Mouse (Mus musculus): ENCODE data around the gene Myl3. TPM values are rescaled to one million over a fixed set of nuclear protein-coding genes. Genes with fewer than 3 reads are reported as not detected.

Gene Myl3
- polyA plus RNA-seq, 1 experiment from 2014 or later: 3,771 TPM

DNA sequence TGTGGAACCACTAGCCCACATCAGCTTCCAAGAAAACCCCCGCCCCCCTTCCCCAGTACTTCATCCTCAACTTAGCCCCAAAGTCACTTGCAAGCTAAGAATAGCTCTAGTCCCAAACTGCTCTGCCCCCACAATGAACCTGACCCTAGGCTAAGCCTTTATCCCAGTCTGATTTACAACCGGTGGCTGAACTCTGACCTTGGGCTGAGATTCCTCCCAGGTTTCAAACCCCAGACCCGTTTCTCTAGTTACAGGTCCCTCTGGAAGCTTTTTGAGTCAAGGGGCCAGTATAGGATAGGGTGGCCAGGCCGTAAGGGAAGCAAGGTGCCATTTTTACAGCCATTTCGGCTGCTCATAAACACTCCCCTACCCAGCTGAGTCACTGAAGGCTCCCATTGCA is 4.6 kb downstream of the Myl3 start:
- Histone ChIP-seq H3K9ac (0 out of 2 replicates have a peak overlapping the region, but pooled peaks have one; percentile 5), H3K4me3 (no peak overlapping the region), H3K27ac (replicated peaks) (no peak overlapping the region), H3K4me1 (peaks cover 69% of the 10 kb centered on the region), H3K9me3 (no peaks in the 10 kb centered on the region), H3K4me2 (no peak overlapping the region), H3K27me3 (replicated peaks) (peaks cover 29% of the 10 kb centered on the region), H3K36me3 (no peaks in the 10 kb centered on the region)
- WGBS: 59% methylated on average over 5 of the region's 5 CpGs
- no peak for ATAC-seq (ENCODE audit: extremely low read depth, insufficient number of reproducible peaks, low FRiP score, low TSS enrichment)

- H3K4me2 ChIP-seq: no peak within 1 kb of the TSS
- ATAC-seq (ENCODE audit: extremely low read depth, insufficient number of reproducible peaks, low FRiP score, low TSS enrichment): no peak
- 66% methylated on average over 7 of the region's 7 CpGs for WGBS
These were observed 5.3 kb downstream of the Myl3 start, which contains the start of gene Pth1r for GRCm38 (mm10) chr9:110746961-110747360. Gene Pth1r, minus strand, starts transcription at chr9:110747145.

DNA sequence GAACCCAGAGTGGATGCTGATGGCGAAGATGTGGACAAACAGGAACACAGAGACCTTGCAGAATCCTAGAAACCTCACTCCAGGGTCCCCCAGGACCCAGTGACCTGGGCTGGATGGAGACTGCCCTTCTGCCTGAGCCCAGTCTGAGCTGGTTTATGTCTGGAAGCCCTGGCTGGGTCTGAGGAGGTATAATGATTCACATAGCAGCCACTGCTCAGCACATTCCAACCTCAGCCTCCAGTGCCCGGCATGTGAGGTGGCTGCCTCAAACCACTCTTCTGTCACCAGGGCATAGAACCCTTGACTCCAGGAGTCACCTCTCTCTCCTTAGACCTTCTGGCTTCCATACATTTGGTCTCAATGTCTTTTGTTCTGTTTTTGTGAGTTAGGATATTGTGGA is 6.8 kb downstream of the Myl3 start:
- H3K4me2 ChIP-seq: no peak overlapping the region
- peaks cover 25% of the 10 kb centered on the region for H3K27me3 ChIP-seq (replicated peaks)
- WGBS: 52% methylated on average over 2 of the region's 2 CpGs
- H3K4me3 ChIP-seq: no peak overlapping the region
- no peaks in the 10 kb centered on the region for H3K9me3 ChIP-seq
- H3K9ac ChIP-seq: no peak overlapping the region
- H3K27ac ChIP-seq (replicated peaks): no peak overlapping the region
- no peak for ATAC-seq (ENCODE audit: extremely low read depth, insufficient number of reproducible peaks, low FRiP score, low TSS enrichment)
- peaks cover 83% of the 10 kb centered on the region for H3K4me1 ChIP-seq
- H3K36me3 ChIP-seq: no peaks in the 10 kb centered on the region

More at GRCm38 (mm10) chr9:110746961-110747360, 5.3 kb downstream of the Myl3 start, which contains the start of gene Pth1r:
- Histone ChIP-seq H3K4me1 (peaks cover 69% of the 10 kb centered on the region), H3K4me3 (no peak within 1 kb of the TSS), H3K9ac (0 out of 2 replicates have a peak within 1 kb of the TSS, but pooled peaks have one; percentile 5), H3K27me3 (replicated peaks) (peaks cover 25% of the 10 kb centered on the region), H3K36me3 (no peaks in the 10 kb centered on the region), H3K9me3 (no peaks in the 10 kb centered on the region), H3K27ac (replicated peaks) (no peak within 1 kb of the TSS)

DNA sequence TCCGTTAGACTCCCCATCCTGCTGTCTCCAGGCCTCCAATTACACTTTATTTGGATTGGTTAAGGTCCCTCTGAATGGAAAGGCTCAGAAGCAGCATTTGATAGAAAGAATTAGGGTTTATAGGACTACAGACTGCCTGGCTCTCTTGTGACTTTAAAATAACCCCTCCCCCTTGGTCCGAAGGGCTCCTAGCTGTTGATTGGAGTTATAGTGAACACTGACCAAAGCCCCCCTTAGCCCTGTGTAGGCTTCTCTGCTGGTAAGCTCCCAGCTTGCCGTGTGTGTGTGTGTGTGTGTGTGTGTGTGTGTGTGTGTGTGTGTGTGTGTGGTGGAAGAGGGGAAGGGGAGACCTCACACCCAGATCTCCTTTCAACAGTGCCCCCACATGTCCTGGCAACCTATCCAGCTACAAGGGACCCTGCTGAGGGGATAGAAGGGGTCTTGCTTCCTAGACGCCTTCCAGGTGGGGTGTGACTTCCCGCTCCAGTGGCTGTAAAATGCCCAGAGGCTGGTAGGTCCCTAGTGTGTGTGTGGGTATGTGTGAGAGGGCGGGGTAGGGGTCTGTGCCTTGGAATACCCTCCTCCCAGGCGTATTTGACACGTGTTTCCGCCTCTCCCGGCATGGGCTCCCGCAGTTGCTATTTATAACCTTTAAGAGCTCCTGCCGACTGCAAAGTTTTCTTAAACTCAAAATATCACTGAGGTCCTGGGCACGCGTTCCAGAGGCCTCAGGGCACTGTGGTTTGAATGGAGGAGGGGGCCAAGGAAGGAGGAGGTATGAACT is 8.9 kb downstream of the Myl3 start:
- peak overlapping the region; percentile 49 for H3K4me2 ChIP-seq
- H3K27me3 ChIP-seq (replicated peaks): peaks cover 8% of the 10 kb centered on the region; the same call in 1 of the 2 replicates
- 9% methylated on average over 14 of the region's 14 CpGs for whole genome bisulfite sequencing
- ATAC-seq (ENCODE audit: extremely low read depth, insufficient number of reproducible peaks, low FRiP score, low TSS enrichment): peak; percentile 55; the same call in 1 of the 2 replicates
- H3K4me3 ChIP-seq: 0 out of 2 replicates have a peak overlapping the region, but pooled peaks have one; percentile 4
- peak overlapping the region; percentile 67 for H3K9ac ChIP-seq
- H3K27ac ChIP-seq (replicated peaks): peak overlapping the region; percentile 86
- H3K4me1 ChIP-seq: peaks cover 79% of the 10 kb centered on the region
- H3K36me3 ChIP-seq: no peaks in the 10 kb centered on the region
- H3K9me3 ChIP-seq: no peaks in the 10 kb centered on the region

DNA sequence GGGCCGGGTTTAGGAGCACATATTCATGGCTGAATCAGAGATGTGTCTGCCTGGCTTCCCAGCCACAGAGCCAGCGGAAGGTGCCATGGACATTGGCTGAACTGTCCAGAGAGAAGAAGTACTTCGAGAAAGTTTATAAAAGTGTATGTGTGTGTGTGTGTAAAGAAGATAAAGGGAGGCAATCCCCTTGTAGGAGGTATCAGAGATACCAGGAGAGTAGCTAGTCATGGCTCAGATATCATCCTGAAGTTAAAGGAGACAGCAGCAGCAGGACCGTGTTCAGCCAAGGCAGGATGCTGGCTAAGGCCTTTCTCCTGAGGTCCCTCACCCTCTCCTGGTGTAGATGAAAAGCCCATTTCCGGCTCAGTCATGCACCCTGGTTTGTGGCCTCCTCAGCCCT is 9.8 kb downstream of the Myl3 start:
- H3K36me3 ChIP-seq: no peaks in the 10 kb centered on the region
- H3K27me3 ChIP-seq (replicated peaks): no peaks in the 10 kb centered on the region
- WGBS: 49% methylated on average over 5 of the region's 5 CpGs
- no peak overlapping the region for H3K4me3 ChIP-seq
- H3K9ac ChIP-seq: peak overlapping the region; percentile 67
- no peak for ATAC-seq (ENCODE audit: extremely low read depth, insufficient number of reproducible peaks, low FRiP score, low TSS enrichment)
- H3K9me3 ChIP-seq: no peaks in the 10 kb centered on the region
- H3K4me2 ChIP-seq: peak overlapping the region; percentile 49
- peaks cover 71% of the 10 kb centered on the region for H3K4me1 ChIP-seq
- peak overlapping the region; percentile 86 for H3K27ac ChIP-seq (replicated peaks)

DNA sequence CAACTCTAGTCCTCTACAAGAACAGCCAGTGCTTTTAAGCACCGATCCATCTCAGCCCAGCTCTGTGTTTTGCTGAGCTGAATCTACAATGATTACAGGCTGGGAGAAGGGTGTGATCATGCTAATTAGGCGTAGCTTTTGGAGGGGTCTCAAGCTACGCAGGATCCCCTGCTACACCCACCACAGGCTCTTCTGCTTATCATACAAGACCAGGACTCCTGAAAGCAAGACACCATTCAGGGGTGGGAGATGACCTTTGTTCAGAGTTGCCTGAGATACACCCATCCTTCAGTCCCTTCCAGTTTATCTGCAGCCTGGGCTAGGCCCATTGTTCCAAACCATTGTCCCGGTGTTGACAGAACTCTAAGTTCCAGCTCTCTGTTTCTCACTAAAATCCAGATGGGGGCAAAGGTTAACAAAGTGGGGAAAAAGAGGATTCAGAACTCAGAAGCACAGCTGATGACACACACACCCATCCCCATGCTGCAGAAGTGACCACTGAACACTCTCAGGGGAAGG is 11.3 kb downstream of the Myl3 start:
- Histone ChIP-seq H3K27me3 (replicated peaks) (no peaks in the 10 kb centered on the region), H3K4me1 (peaks cover 63% of the 10 kb centered on the region), H3K9ac (no peak overlapping the region), H3K27ac (replicated peaks) (no peak overlapping the region), H3K4me3 (no peak overlapping the region), H3K9me3 (no peaks in the 10 kb centered on the region), H3K4me2 (no peak overlapping the region), H3K36me3 (no peaks in the 10 kb centered on the region)
- WGBS: 61% methylated on average over 4 of the region's 4 CpGs
- ATAC-seq (ENCODE audit: extremely low read depth, insufficient number of reproducible peaks, low FRiP score, low TSS enrichment): no peak

DNA sequence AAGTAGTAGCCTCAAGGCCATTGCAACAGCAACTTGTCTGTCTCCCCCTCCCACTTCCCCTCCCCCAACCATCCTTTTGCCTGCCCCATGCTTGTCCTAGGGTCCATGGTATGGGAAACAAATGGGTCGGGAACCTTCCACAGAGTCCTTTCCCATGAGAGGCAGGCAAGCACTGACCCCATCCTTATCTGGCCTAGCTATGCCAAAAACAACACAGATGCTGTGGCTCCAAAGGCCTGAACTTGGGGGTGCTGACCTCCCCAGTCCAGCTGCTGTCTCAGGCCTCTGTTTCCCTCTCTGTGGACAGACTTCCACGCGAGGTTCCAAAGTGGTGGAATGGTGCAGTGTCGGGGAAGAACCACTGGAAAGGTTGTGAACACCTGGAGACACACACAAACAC is 12.1 kb downstream of the Myl3 start:
- H3K27me3 ChIP-seq (replicated peaks): no peaks in the 10 kb centered on the region
- H3K4me2 ChIP-seq: no peak overlapping the region
- no peaks in the 10 kb centered on the region for H3K9me3 ChIP-seq
- peaks cover 62% of the 10 kb centered on the region for H3K4me1 ChIP-seq
- WGBS: 61% methylated on average over 4 of the region's 4 CpGs
- no peak overlapping the region for H3K4me3 ChIP-seq
- H3K9ac ChIP-seq: no peak overlapping the region
- ATAC-seq (ENCODE audit: extremely low read depth, insufficient number of reproducible peaks, low FRiP score, low TSS enrichment): no peak
- H3K36me3 ChIP-seq: no peaks in the 10 kb centered on the region
- no peak overlapping the region for H3K27ac ChIP-seq (replicated peaks)

GRCm38 (mm10) chr9:110757816-110758215 is 16.2 kb downstream of the Myl3 start:
- Histone ChIP-seq H3K9ac (peak overlapping the region; percentile 47), H3K9me3 (no peaks in the 10 kb centered on the region)
- WGBS: 66% methylated on average over 5 of the region's 5 CpGs

GRCm38 (mm10) chr9:110758605-110759004 is 16.9 kb downstream of the Myl3 start:
- ATAC-seq (ENCODE audit: extremely low read depth, insufficient number of reproducible peaks, low FRiP score, low TSS enrichment): no peak
- Histone ChIP-seq H3K9ac (no peak overlapping the region), H3K36me3 (no peaks in the 10 kb centered on the region), H3K4me1 (peaks cover 34% of the 10 kb centered on the region), H3K4me3 (no peak overlapping the region), H3K4me2 (no peak overlapping the region), H3K9me3 (no peaks in the 10 kb centered on the region), H3K27me3 (replicated peaks) (no peaks in the 10 kb centered on the region), H3K27ac (replicated peaks) (no peak overlapping the region)
- WGBS: 56% methylated on average over 8 of the region's 8 CpGs

More at GRCm38 (mm10) chr9:110757816-110758215, 16.2 kb downstream of the Myl3 start:
- H3K4me2 ChIP-seq: no peak overlapping the region
- peaks cover 38% of the 10 kb centered on the region for H3K4me1 ChIP-seq
- H3K27me3 ChIP-seq (replicated peaks): no peaks in the 10 kb centered on the region
- no peak overlapping the region for H3K27ac ChIP-seq (replicated peaks)
- ATAC-seq (ENCODE audit: extremely low read depth, insufficient number of reproducible peaks, low FRiP score, low TSS enrichment): no peak
- no peaks in the 10 kb centered on the region for H3K36me3 ChIP-seq
- no peak overlapping the region for H3K4me3 ChIP-seq

GRCm38 (mm10) chr9:110759265-110759664 is 17.6 kb downstream of the Myl3 start:
- Histone ChIP-seq H3K9me3 (no peaks in the 10 kb centered on the region), H3K4me1 (peaks cover 32% of the 10 kb centered on the region), H3K4me3 (no peak overlapping the region), H3K4me2 (no peak overlapping the region), H3K9ac (no peak overlapping the region), H3K36me3 (no peaks in the 10 kb centered on the region), H3K27ac (replicated peaks) (no peak overlapping the region), H3K27me3 (replicated peaks) (no peaks in the 10 kb centered on the region)
- ATAC-seq (ENCODE audit: extremely low read depth, insufficient number of reproducible peaks, low FRiP score, low TSS enrichment): no peak
- 37% methylated on average over 2 of the region's 2 CpGs for WGBS

- no peak overlapping the region for H3K27ac ChIP-seq (replicated peaks)
- 83% methylated on average over 8 of the region's 8 CpGs for WGBS
These were observed 19.2 kb downstream of the Myl3 start for GRCm38 (mm10) chr9:110760886-110761285.

More at GRCm38 (mm10) chr9:110760886-110761285, 19.2 kb downstream of the Myl3 start:
- ATAC-seq (ENCODE audit: extremely low read depth, insufficient number of reproducible peaks, low FRiP score, low TSS enrichment): no peak
- Histone ChIP-seq H3K36me3 (0 out of 2 replicates have a peak, but pooled peaks cover under 1% of the 10 kb centered on the region), H3K9ac (no peak overlapping the region), H3K27me3 (replicated peaks) (no peaks in the 10 kb centered on the region), H3K4me2 (no peak overlapping the region), H3K4me1 (peaks cover 32% of the 10 kb centered on the region), H3K4me3 (no peak overlapping the region), H3K9me3 (no peaks in the 10 kb centered on the region)

Data from heart, embryonic 13.5 days (tissue).